In the genomic region with DNA sequence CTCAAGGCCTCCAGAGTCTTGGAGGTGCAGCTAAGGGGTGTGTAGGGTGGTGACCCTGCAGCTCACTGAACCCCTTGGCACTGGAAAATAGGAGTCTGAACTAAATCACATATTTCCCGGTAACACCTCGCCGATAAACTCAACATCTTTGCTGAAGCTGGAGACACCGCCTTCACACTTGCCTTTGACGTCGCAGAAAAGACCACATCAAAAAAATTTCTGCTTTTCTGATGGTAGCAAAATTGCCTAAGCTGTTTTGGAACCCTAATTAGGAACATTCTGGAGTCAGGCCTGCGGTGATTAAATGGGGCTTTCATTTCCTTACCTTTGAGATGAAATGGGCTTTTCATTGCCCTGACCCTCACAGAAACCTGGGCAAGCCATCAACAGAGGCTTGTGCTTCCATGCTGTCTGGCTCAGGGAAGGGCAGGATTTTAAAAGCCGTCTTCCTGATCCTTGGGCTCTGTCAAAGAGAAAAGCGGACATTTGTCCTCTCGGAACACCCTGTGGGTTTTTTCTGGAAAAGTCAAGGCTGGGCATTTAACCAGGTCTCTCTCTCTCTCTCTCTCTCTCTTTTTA, we compare ENCODE assay signal across 11 mouse cellular contexts.
A peak's percentile ranks its signal among the peaks of the same experiment; 100 is the strongest.
DNase-seq lines count a peak whose midpoint lies in the region; ATAC-seq and TF ChIP-seq lines count a peak whose summit lies in the region.
"Had no signal": no experiment of that assay in that cellular context is flagged by ENCODE, and none has a peak within 500 bp of the region (broad histone marks: within the 10 kb centered on the region; RNA-seq: fewer than 3 reads in every experiment).

No protein-coding gene starts in this region.

- peak overlapping the region; percentile 22 for H3K27ac ChIP-seq in forebrain, embryonic 13.5 days
- no peak overlapping the region for H3K27ac ChIP-seq in forebrain, embryonic 15.5 days (replicated peaks)
- peak overlapping the region; percentile 89 for H3K27ac ChIP-seq in layer of hippocampus, adult 2 months
- peak overlapping the region; percentile 79 for H3K27ac ChIP-seq in embryonic fibroblast, embryonic 13.5 days (ENCODE audit: insufficient read depth, low read length)
- H3K27ac ChIP-seq: liver, embryonic 14.5 days had no signal

- no peak overlapping the region for H3K9ac ChIP-seq in forebrain, embryonic 13.5 days
- H3K9ac ChIP-seq in forebrain, embryonic 15.5 days (replicated peaks), result no peak overlapping the region
- H3K9ac ChIP-seq: liver, embryonic 14.5 days had no signal

- TF ChIP-seq CTCF in layer of hippocampus, adult 2 months (conservative IDR thresholded peaks at IDR 0.05), result no peak
- TF ChIP-seq CTCF in embryonic fibroblast, embryonic 13.5 days (IDR thresholded peaks at IDR 0.05; ENCODE audit: borderline replicate concordance, insufficient read depth, low read length), result no peak

- no peak for TF ChIP-seq POLR2A in embryonic fibroblast, embryonic 13.5 days (IDR thresholded peaks at IDR 0.05; ENCODE audit: low read depth, low read length)

- DNase-seq in layer of hippocampus, adult 2 months (ENCODE audit: low spot score in 2 of 2), result peak in 1 of 2 experiments; percentile 54
- no peak for DNase-seq in layer of hippocampus, adult 9-10 months (ENCODE audit: low spot score)
- peak; percentile 47 for DNase-seq in naive thymus-derived CD4-positive, alpha-beta T cell, adult 2 months (ENCODE audit: low read depth)
- no peak for DNase-seq in spleen, adult 12 weeks (ENCODE audit: low spot score)
- no peak for DNase-seq in urinary bladder, adult 2 months (ENCODE audit: low spot score)
- DNase-seq: cerebellum, postnatal 25 days; spleen, adult 18-20 months had no signal

- H3K27me3 ChIP-seq in forebrain, embryonic 13.5 days, result no peaks in the 10 kb centered on the region
- H3K27me3 ChIP-seq in forebrain, embryonic 15.5 days, result no peaks in the 10 kb centered on the region

- no peak for ATAC-seq in forebrain, embryonic 13.5 days
- ATAC-seq in forebrain, embryonic 15.5 days (replicated peaks), result no peak

- 50% methylated on average over 10 of the region's 10 CpGs for WGBS in forebrain, embryonic 13.5 days
- 47% methylated on average over 10 of the region's 10 CpGs for WGBS in forebrain, embryonic 15.5 days

- H3K9me3 ChIP-seq in forebrain, embryonic 13.5 days (replicated peaks), result no peaks in the 10 kb centered on the region
- no peaks in the 10 kb centered on the region for H3K9me3 ChIP-seq in forebrain, embryonic 15.5 days

- H3K4me1 ChIP-seq in forebrain, embryonic 13.5 days, result peaks cover 33% of the 10 kb centered on the region
- peaks cover 18% of the 10 kb centered on the region for H3K4me1 ChIP-seq in forebrain, embryonic 15.5 days
- peaks cover 33% of the 10 kb centered on the region for H3K4me1 ChIP-seq in embryonic fibroblast, embryonic 13.5 days (ENCODE audit: control insufficient read depth, insufficient read depth, low read length)

- H3K4me2 ChIP-seq in forebrain, embryonic 13.5 days, result no peak overlapping the region
- no peak overlapping the region for H3K4me2 ChIP-seq in forebrain, embryonic 15.5 days (replicated peaks)

- H3K36me3 ChIP-seq in forebrain, embryonic 13.5 days (ENCODE audit: poor library complexity, severe bottlenecking), result peaks cover 6% of the 10 kb centered on the region
- H3K36me3 ChIP-seq in forebrain, embryonic 15.5 days, result 0 out of 2 replicates have a peak, but pooled peaks cover 1% of the 10 kb centered on the region

- H3K4me3 ChIP-seq in forebrain, embryonic 13.5 days, result no peak overlapping the region
- no peak overlapping the region for H3K4me3 ChIP-seq in forebrain, embryonic 15.5 days
- H3K4me3 ChIP-seq in layer of hippocampus, adult 2 months, result no peak overlapping the region
- no peak overlapping the region for H3K4me3 ChIP-seq in embryonic fibroblast, embryonic 13.5 days (ENCODE audit: insufficient read depth, low read length)
